Mouse (Mus musculus) intestine, embryonic 15.5 days (tissue): ENCODE results near the gene Gnpnat1. TPM values are rescaled to one million over a fixed set of nuclear protein-coding genes. Genes with fewer than 3 reads are reported as not detected.

Experiments used
- ATAC-seq: fragments of 200-750 bp; cut with Nextera tagmentation; 2 replicates; pipeline ENCODE4 v1.8.0; 2017; ENCODE audit warnings: moderate TSS enrichment, moderate library complexity
- H3K27ac ChIP-seq: fragments of 300-500 bp; sonication (generic); 2 replicates; pipeline ENCODE4 v1.5.1; 2015; ENCODE audit warnings: mild to moderate bottlenecking, inconsistent platforms
- H3K27me3 ChIP-seq: fragments of 300-500 bp; sonication (generic); replicated peaks from 2 replicates; pipeline ENCODE4 v1.6.1; 2015; ENCODE audit warnings: inconsistent platforms
- H3K36me3 ChIP-seq: fragments of 300-500 bp; sonication (generic); 2 replicates; pipeline ENCODE4 v1.6.1; 2015; ENCODE audit warnings: inconsistent platforms
- H3K4me1 ChIP-seq: fragments of 300-500 bp; sonication (generic); replicated peaks from 2 replicates; pipeline ENCODE4 v1.6.1; 2015; ENCODE audit warnings: inconsistent platforms
- H3K4me2 ChIP-seq: fragments of 300-500 bp; sonication (generic); replicated peaks from 2 replicates; pipeline ENCODE4 v1.6.1; 2015; ENCODE audit warnings: mild to moderate bottlenecking, inconsistent platforms
- H3K4me3 ChIP-seq: fragments of 300-500 bp; sonication (generic); replicated peaks from 2 replicates; pipeline ENCODE4 v1.5.1; 2015; ENCODE audit warnings: inconsistent platforms
- H3K9ac ChIP-seq: fragments of 300-500 bp; sonication (generic); 2 replicates; pipeline ENCODE4 v1.6.1; 2015; ENCODE audit warnings: inconsistent platforms
- H3K9me3 ChIP-seq: fragments of 300-500 bp; sonication (generic); 2 replicates; pipeline ENCODE4 v1.6.1; 2016; ENCODE audit warnings: inconsistent platforms
- WGBS: fragments of 180-500 bp; shearing (Covaris S2); methylation state at CpG from one replicate; pipeline ENCODE4 v1.1.7; 2015; 5-methylcytosine and 5-hydroxymethylcytosine counted together
- polyA plus RNA-seq: library from polyadenylated mRNA; unstranded; fragments of >200 nt; fragmentation: Nextera tagmentation; extraction: Ambion mirVana; gene quantifications from 2 replicates; pipeline ENCODE4 v1.2.1, GENCODE M21; 2015

The Gnpnat1 gene
- polyA plus RNA-seq, 1 experiment from 2014 or later, result 69.2 TPM

DNA sequence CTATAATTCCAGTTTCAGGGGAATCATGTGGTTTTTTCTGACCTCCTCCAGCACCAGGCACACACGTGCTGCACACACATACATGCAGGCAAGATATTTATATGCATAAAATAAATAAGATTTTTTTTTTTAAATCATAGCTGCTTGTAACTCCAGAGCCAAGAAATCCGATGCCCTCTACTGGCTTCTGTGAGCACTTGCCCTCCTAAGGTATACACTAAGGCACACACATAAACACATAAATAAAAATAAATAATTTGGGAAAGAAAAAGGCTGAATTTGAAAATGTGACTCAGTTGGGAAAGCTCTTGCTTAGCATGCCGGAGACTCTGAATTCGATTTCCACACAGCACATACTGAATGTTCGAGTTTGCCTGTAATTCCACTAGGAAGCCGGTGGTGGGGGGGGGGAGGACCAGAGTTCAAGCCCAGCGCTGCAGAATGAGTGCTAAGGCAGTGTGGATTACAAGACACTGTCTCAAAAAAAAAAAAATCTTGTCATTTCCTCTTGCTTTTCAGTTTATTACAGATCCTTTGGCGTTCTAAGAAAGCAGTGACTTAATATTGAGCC lies 75.6 kb downstream of the Gnpnat1 start:
- H3K36me3 ChIP-seq, result peaks cover 6% of the 10 kb centered on the region
- 0 out of 2 replicates have a peak, but pooled peaks cover 3% of the 10 kb centered on the region for H3K4me1 ChIP-seq
- H3K9me3 ChIP-seq, result no peaks in the 10 kb centered on the region
- ATAC-seq, result peak; percentile 52
- 10% methylated on average over 8 of the region's 8 CpGs for WGBS
- 0 out of 2 replicates have a peak overlapping the region, but pooled peaks have one; percentile 48 for H3K27ac ChIP-seq
- peak overlapping the region; percentile 75 for H3K4me3 ChIP-seq
- H3K9ac ChIP-seq, result 0 out of 2 replicates have a peak overlapping the region, but pooled peaks have one; percentile 27
- H3K4me2 ChIP-seq, result peak overlapping the region; percentile 57
- no peaks in the 10 kb centered on the region for H3K27me3 ChIP-seq

GRCm38 (mm10) chr14:45328072-45328713 lies 76.5 kb downstream of the Gnpnat1 start:
- 92% methylated on average over 4 of the region's 4 CpGs for WGBS
- no peak for ATAC-seq

More at GRCm38 (mm10) chr14:45328072-45328713, 76.5 kb downstream of the Gnpnat1 start:
- no peaks in the 10 kb centered on the region for H3K9me3 ChIP-seq
- no peak overlapping the region for H3K9ac ChIP-seq
- H3K4me1 ChIP-seq, result 0 out of 2 replicates have a peak, but pooled peaks cover 3% of the 10 kb centered on the region
- H3K27ac ChIP-seq, result no peak overlapping the region
- no peak overlapping the region for H3K4me2 ChIP-seq
- H3K36me3 ChIP-seq, result peaks cover 6% of the 10 kb centered on the region
- H3K27me3 ChIP-seq, result no peaks in the 10 kb centered on the region
- no peak overlapping the region for H3K4me3 ChIP-seq

Other genes starting within 250 kb of the Gnpnat1 start
- 1.4 and 1.5 TPM in 2 replicates for gene Gpr137c, start 185.2 kb downstream of the Gnpnat1 start, polyA plus RNA-seq
- 10.4 and 11.7 TPM in 2 replicates for gene Txndc16, start 184.6 kb downstream of the Gnpnat1 start, polyA plus RNA-seq
- gene Ero1l, start 86.1 kb downstream of the Gnpnat1 start, polyA plus RNA-seq, result 56.1 and 73.9 TPM in 2 replicates
- 129 and 148 TPM in 2 replicates for gene Psmc6, start 75.1 kb downstream of the Gnpnat1 start, polyA plus RNA-seq
- gene Styx, start 53.8 kb downstream of the Gnpnat1 start, polyA plus RNA-seq, result 52.6 and 56.9 TPM in 2 replicates
- 163 and 169 TPM in 2 replicates for gene Fermt2, start 125.2 kb upstream of the Gnpnat1 start, polyA plus RNA-seq